Mouse (Mus musculus) cerebellum, adult 8-10 months (tissue): ENCODE data around the gene Mtus2.
"Not testable (repeated sequence)": the region's sequence is repeated elsewhere in the genome, so short reads cannot be mapped to it uniquely, and the experiment has no call there.

Experiments used
- DNase-seq: peaks from one replicate; pipeline ENCODE4 v3.0.0; 2022

Gene Mtus2

DNA sequence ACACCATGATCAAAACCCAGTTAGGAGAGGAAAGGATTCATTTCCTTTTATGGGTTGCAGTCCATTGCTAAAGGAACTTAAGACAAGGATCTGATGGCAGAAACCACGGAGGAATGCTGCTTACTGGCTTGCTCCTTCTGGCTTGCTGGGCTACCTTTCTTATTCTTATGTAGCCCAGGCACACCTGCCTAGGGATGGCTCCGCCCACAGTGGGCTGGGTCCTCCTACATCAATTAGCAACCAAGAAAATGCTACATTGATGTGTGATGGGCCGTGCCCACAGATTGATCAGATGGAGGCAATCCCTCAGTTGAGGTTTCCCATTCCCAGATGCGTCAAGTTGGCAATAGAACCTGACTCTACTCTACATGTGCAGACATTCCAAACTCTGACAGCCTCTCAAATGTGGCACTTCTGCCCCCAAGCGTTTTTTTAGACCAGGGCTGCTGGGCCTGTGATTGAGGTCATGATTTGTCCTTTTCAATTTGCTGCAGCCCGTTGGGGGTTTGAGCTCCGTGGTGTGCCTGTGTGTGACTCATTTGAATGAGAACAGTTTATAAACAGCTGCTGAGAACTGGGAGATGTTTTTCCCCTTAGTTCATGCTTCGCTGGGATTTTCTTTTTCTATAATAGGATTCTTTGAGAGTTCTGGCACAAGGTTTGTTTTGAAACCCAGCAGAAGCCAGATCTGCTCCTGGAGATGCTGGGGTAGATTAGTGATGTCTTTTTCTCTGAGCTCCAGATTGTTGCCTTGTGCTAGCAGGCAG, 173.8 kb downstream of the Mtus2 start:
- DNase-seq = peak; percentile 31

DNA sequence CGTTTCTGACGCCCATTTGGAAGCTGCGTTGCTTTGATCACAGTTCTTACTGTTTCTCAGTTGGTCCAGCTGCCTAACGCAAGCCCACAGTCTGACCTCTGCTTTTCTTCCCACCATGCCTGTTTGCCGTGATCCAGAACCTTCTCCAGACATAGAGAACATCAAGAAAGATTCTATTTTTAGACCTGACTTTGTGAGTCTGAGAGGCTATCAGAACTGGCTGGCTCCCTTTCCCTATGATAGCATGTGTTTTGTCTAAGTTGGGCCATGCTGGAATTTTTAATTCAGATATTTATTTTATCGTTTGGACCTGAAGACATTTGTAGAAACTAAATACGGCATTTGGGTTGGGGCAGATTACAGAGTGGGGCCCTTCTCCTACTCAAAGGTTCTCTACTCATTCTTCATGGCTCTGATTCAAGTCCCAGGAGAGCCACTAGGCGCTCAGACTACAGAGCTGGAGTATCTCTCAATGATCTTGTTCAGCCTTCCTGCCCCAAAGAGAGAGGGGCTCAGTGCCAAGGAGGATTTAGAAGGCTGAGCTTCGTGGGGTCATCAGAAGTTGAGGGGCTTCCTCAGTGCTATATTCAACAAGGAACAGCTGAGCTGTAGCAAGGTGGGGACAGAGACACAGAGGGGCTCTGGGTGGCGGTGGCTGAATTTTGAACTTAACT, 174.5 kb downstream of the Mtus2 start:
- no peak for DNase-seq

DNA sequence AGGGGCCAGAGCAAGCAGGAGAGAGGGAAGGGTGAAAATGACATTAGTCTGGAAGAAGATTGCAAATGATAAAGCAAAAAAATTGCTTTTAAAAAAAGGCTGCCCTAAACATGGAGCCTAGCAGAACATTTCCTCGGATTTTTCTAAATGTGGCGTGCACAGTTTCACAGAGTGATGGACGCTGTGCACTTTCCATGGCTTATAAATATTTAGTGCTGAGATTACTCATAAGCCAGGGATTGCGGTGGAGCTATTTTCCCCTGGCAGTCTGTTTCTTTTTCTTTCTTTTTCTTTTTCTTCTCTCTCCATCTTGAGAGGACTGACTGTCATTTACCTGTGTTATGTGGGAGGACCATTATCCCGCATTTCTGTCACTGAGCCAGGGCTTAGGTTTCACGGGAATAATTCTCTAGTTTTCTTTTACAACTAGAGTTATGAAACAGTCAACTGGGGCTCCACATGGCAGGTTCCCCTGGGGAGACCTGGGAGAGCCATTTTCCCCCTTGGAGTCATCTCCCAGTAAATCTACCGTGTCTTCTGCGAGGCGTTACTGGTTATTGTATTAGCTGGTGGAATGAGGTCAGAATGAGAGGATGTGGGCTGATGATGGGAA, 176.4 kb downstream of the Mtus2 start:
- DNase-seq = no peak

DNA sequence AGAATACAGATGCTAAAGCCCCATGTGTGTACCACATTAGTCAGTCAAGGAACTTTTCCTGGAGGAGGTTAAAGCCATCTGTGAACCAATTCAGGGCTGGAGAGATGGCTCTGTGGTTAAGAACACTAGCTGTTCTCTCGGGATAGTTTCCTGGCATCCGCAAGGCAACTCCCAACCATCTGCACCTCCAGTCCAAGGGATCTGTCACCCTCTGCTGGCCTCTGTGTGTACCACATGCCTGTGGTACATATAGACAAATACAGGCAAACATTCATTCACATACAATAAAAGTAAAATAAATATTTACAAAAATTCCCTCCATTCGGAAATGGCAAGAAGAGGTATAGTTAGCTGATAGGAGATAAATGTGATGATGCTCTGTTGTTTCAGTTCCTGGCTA, 184.5 kb downstream of the Mtus2 start:
- DNase-seq = no peak

DNA sequence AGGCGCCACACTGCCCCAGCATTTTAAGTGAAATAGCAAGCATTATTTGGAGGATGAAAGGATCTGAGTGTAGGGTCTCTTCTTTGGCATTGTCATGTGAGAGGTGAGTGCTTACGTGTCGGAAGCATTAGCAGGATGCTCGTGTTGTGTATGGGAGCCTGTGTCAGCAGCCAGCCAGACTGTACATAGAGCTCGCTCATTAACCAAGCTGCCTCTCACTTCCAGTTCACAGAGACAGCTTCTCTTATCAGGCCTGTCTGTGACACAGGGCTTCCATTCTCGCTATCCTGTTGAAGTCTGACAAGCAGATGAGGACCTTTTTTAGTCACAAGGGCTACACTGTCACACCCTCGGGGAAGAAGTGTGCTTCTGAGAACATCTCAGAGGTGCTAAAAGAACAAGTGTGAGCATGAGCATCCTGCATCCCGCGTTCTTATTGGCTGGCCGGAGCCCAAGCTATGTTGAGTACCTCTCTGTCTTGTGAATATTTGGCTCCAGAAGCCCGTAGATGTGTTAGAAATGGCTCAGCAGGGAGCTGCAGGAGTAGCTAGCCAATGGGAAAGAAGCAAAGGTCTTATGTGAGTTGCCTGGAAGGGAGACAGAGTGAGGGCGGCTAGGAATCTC, 189.2 kb downstream of the Mtus2 start:
- DNase-seq = no peak

DNA sequence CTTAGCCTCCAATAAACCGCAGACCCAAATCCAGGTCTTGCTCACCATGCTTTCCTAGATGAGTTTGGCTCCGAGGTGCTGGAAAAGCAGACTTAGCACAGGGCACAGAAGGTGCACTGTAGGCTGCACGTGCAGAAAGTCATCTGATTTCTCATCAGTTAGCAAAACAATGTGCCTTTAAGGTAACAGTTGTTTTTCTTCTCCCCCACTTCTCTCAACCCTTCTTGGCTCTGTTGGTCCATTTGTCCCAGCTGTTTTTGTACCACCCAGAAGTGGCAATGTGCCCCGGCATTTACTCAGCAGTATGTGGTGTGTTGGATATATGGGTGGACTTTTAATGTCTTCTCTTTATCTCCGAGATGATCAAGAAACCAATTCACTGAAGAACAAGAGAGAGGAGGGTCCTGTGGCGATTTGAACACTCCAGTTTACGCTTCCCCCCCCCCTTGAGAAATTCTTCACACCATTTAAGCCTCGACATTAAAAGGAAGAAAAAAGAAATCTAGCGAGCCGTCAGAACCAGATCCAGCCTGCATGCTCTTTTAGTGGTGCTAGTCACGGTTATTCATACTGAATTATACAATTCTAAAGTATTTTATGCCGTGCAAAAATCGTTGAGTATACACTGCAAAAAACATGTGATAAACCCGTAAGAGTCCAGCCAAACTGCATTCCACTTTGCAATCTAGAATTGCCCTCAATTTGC, 194.9 kb downstream of the Mtus2 start:
- no peak for DNase-seq

DNA sequence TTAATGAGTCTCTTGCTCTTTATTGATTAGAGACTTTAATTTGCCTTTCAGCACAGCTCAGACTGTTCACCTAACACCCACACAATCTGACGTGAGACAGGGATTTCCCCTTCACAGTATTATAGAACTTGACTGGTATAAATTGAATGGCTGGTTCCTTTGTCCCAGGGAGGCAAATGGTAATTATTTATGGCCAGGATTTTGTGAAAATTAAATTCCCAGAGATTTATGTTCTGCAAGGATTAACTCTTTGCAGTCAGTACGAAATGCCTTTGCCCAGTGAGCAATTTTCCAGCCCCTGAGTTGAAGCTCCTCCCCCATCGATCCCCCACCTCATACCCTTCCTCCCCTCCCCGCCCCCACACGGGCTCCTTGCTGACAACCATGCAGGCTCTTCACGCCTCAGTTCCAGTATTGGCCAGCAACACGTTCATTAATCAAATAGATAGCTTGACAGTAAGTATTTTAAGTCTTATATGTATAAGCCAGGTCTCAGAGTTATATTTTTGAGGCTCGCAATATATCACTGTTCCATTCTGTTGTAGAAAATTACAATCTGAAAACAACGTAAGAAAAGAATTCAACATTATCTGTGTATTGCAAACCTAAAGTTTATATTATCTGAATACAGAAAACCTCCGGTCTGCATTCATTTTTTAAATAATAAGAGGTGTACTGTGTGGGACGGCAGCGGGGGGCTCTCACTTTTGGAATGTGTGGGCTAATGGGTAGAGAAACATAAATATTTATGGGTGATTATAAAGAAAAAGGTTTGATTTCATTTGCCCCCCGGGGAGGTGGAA, 195.7 kb downstream of the Mtus2 start:
- DNase-seq = no peak

DNA sequence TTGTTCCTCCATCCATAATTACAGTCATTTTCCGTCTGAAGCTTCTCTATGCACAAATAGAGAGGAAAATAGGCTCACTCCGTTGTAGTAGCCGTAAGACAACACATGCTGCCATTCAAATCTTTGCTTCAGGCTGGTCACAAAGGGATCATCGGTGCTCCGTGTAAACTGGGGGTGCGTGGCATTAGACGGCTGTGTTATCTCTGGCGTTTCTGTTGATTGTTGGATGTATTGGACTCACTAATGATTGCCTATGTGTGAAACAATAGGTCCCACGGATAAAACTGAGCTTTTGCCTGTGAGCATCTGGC, 196.2 kb downstream of the Mtus2 start:
- DNase-seq = no peak

DNA sequence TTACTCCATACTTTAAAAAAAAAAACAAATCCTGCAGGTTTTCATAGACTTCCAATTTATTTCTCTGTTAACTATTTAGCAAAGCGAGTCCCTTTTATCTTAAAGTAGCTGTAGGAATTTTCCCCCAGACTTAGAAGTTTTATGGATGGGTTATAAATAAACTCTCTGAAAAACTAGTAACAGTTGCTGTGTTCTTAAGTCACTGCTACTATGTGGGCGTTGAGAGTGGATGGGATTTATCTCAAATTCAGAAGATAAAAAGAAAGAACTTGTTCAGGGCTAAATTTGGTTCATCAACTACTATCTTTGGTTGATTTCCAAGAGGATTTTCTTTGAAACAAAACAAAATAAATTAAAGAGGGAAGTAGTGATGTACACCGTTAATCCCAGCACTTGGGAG, 197.6 kb downstream of the Mtus2 start:
- DNase-seq = no peak

DNA sequence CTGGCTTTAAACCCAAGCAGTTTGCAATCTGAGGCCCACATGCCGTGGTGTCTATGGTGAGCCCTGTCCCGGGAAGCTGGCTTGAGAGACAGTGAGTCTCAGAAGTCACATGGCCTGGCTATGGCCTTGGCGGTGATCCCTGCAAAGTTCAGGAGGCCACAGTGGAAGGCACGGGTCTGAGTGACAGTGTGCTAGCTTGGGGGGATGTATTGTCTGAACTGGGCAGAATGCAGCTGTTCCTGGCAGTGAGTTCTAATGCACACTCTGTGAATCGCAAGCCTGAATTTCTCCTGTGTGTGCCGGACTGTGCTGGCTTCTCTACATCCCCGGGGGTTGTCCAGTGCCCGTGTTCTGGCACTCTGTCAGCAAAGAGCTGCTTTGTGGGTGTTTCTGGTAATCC, 202.2 kb downstream of the Mtus2 start:
- DNase-seq = no peak

DNA sequence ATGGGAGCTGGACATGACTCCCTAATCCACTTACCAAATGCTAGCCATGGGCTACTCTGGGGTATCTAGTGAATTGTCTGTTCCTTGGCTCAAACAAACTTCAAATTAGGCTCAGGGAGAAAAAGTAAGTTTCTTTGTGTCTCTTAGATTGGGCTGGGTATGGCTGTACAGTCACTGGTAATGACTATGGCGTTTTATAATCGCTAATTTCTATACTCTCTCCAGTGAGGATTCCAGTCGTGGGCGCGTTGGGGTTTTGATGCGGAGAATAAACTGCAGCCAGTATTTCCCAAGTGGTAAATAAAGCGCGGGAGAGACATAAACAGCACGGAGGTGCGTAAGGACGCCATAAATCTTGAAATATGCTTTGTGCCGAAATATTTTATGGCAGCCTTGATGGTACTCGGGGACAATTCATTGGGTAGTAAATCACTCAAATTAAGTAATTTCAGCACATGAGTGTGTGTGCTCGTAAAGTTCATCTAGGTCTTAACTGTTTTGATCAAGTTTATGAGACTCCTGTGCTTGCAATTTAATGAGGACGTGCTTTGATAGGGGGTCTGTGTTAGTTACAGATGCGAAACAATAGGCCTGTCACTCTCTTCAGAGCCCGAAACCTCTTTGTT, 203.5 kb downstream of the Mtus2 start:
- DNase-seq = no peak

DNA sequence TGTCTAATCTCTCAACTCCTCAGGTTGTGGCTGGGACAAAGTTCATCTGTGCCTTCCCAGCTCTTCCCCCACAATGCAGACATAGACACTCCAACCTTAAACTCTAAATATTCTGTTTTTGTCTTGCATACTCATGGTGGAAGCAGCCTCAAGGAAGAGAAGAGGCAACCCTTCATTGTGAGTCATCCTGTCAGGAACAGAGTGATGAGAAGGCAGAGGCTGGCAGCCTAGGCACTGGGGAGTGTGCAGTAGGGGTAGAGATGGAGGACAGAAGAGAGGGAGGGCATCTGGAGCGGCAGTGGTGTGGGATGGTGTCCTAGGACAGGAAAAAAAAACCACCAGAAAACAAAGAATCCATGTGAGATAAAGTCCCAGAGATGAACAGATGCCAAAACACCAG, 208.0 kb downstream of the Mtus2 start:
- no peak for DNase-seq

DNA sequence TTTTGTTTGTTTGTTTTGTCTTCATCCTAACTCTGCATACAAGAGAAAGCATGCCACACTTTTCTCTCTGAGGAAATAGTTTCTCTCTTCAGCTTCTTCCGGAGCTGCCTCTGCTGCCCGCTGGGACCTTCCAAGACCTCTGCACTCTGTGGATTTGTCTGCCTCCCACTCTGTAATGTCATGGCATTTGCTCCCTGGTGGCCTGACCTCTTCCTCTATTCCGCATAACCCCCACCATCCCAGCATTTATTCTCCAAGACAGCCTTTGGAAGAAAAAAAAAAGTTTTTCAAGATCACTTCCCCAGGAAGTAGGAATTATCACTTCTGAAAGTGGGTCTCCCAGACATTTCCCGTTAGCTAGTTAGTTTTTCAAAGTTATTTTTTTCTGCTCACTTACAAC, 218.0 kb downstream of the Mtus2 start:
- no peak for DNase-seq

DNA sequence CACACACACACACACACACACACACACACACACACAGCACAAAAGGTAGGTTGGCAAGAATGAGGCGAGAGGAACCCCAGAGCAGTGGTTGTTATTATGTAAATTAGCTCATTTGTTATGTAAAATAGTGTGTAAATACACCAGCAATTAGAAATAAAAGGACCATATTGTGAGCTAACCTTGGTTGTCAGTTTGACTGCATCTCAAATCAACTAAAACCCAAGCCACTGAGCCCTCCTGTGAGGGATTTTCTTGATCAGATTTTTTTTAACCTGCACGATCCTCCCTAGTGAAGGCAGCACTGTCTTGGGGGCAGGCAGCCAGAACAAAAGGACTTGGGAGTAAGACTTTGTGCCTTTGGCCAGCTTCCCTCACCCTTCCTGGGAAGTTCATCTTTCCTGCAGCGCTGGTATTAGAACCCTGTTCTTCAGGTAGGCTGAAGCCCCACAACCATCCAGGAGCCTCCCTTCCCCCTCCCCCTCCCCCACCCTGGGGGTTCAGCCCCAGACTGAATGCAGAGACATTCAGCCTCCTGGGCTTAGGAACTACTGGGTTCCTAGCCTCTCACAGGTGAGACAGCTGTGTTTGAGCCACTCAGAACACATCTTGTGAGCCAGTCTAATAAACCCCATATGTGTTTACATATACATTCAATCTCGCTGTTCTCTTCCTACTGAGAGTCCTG, 218.8 kb downstream of the Mtus2 start:
- DNase-seq = no peak

DNA sequence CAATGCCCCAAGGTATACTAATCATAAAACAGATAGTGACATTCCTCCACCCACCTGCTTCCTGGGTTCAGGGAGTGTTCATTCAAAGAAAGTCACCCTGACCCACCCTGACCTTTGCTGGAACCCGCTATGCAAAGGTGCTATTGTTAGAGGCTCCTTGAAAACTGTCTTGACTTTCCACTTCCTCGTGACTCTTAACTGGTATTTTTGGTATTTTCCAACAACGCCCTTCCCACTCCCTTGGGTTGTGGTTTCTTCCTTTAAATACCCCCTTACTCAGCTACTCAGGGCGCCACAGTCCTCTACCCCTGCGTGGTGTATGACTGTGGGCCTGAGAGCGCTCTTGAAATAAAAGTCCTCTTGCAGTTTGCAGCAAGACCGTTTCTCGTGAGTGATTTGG, 219.4 kb downstream of the Mtus2 start:
- DNase-seq = not testable (repeated sequence)

DNA sequence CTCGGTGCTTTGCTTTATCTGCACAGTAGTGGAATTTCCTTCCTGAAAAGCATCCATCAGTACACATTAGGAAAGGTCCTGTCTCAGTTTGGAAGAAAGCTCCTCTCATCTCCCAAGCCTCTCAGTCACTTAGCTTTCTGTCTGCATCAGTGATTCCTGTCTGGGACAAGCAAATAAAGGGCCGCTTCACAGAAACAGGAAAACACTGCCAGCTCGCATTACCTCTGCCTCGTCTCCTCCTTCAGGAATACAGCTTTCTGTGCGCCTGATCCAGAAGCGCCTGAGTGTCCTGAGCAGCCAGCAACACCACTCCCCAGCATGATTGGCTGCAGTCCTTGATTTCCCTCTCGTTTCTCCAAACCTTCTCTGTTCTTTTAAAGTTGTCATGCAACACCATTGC, 222.1 kb downstream of the Mtus2 start:
- DNase-seq = no peak

DNA sequence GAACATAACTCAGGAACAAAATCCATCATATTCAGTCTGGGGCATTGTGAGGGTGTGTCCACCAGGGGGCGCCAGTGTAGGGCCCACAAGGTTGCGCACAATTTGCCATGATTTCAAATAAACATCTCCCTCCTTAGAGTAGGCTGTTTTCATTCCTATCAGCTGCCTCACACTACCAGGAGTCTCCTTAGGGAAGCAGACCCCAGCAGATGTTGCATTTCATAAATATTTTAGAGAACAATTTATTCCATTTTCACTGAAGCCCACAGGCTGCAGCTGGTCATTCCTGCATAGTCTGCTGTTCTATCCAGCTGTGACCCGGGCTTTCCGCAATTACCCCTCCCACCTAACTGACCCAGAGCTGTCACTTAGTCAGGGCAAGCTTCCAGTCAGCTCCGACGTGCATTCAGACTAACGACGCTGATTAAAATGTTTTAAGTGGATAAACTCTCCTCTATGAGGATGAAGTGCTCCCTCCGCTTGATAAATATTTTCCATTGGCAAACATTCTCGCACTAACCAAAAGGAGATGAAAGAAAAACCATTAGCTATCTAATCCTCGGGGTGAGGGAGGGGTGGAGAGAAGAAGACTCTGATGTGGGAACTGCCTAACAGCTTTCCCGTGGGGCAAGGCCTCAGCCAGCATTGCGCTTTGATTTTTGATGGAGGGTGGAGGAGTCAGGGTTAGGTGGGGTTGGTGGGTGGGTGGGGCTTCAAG, 223.6 kb downstream of the Mtus2 start:
- DNase-seq = peak; percentile 32

DNA sequence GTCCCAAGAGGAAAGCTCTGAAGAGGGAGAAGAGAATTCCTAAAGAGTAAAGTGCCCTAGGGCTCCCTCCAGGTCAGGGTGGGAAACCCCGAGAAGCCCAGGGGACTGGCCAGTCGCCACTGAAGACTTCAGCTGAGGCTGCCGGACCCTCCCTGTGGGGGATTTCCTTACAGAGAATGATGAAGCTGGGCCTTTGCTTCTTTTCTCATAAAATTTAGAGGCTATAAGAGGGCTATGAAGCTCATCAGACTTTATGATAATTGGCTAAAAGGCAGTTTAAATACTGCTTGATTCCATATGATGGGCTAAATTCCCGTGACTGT, 224.1 kb downstream of the Mtus2 start:
- DNase-seq = no peak

DNA sequence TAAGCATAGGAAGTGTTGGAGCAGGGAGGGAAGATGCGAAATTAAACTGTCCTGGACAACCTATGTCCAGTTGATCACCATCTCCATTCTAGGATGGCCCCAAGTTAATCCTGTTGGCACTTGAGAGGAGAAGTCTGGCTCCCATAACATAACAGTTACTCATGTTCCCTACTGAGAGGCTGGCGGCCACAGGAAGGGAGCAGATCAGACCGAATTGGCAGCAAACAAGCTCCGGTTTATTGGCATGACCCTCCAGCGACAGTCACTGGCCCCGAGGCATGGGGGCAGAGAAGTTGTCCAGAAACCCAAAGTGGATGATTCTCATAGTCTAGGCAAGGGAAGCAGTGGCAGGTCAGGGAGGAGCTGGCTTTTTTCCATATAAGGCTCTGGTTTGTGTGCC, 224.8 kb downstream of the Mtus2 start:
- no peak for DNase-seq

DNA sequence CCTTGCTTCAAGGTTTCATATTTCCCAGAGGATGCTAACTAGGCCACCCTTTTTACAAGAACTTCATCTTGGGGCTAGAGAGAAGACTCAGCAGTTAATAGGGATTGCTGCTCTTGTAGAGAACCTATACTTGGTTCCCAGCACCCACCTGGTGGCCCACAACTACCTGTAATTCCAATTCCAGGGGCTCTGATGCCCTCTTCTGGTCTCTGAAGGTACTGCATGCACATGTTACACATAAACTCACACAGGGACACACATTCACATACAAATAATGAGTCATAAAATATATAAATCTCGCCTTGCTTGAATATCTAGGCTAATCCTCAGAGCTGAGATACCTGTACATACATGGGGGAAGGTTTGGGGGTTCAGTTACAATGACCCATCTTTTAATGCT, 228.8 kb downstream of the Mtus2 start:
- no peak for DNase-seq

DNA sequence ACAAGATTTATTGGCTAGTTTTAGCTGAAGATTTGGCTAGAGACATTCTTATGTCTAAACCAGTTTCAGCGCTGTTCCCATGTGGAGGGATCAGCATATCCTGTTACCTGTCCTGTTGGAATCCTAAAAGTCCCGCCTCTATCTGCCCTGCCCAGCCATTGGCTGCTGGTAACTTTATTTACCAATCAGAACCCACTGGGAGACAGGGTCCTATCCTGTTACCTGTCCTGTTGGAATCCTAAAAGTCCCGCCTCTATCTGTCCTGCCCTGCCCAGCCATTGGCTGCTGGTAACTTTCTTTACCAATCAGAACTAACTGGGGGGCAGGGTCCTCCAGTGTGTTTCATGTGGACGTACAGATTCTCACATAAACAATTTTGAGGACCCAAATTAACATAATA, 234.3 kb downstream of the Mtus2 start:
- DNase-seq = no peak
